Mouse (Mus musculus) heart, postnatal 0 days (tissue): ENCODE data around the gene Tpst1.

Experiments
- CTCF ChIP-seq: IDR thresholded peaks from 2 replicates; pipeline ENCODE4 v1.5.1; 2016; ENCODE audit warnings: antibody characterized with exemption, control low read depth, low read depth
- EP300 ChIP-seq: IDR thresholded peaks from 2 replicates; pipeline ENCODE4 v1.6.1; 2016; ENCODE audit warnings: antibody characterized with exemption, low read depth

DNA sequence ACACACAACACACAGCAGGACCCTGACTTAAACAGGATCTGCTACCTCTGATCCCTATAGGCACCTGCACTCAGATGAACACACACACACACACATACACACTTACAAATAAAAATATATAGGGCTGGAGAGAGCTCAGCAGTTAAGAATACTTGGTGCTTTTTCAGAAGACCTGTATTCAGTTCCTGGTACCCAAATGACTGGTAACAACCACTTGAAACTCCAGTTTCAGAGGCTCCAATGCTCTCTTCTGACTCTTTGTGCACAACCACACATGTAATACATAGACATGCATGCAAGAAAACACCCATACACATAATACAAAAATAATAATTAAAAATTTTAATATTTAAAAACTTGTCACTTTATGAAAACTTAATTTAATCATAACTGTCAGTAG, 39.5 kb downstream of the Tpst1 start:
- TF ChIP-seq CTCF (no peak), EP300 (no peak)
